34 mouse cellular contexts compared by ENCODE assay signal in genomic region chr7:25893159-25893558, GRCm38 (mm10). TPM values are rescaled to one million over a fixed set of nuclear protein-coding genes. Genes with fewer than 3 reads are reported as not detected.
"Had no signal": no experiment of that assay in that cellular context is flagged by ENCODE, and none has a peak within 500 bp of the region (broad histone marks: within the 10 kb centered on the region; RNA-seq: fewer than 3 reads in every experiment).

No protein-coding gene starts in this region.

- H3K4me3 ChIP-seq: gastrocnemius, adult 2 months; heart, embryonic 10.5 days; heart, embryonic 12.5 days; hindbrain, embryonic 10.5 days; hindbrain, embryonic 12.5 days; intestine, embryonic 15.5 days; layer of hippocampus, adult 2 months; left cerebral cortex, adult 2 months; limb, embryonic 10.5 days; limb, embryonic 12.5 days; liver, embryonic 12.5 days had no signal

- H3K27ac ChIP-seq: gastrocnemius, adult 2 months; heart, embryonic 10.5 days; hindbrain, embryonic 10.5 days; hindbrain, embryonic 12.5 days; hindbrain, embryonic 14.5 days; intestine, embryonic 15.5 days; layer of hippocampus, adult 2 months; left cerebral cortex, adult 2 months; limb, embryonic 10.5 days; limb, embryonic 12.5 days; liver, embryonic 12.5 days; liver, embryonic 14.5 days had no signal

- ATAC-seq: hindbrain, embryonic 16.5 days; inflammation-experienced regulatory T-cells, adult 6 months; intestine, embryonic 15.5 days; intestine, postnatal 0 days; liver, embryonic 12.5 days had no signal

- H3K4me1 ChIP-seq: heart, embryonic 10.5 days; heart, embryonic 12.5 days; hindbrain, embryonic 10.5 days; hindbrain, embryonic 12.5 days; intestine, embryonic 15.5 days; limb, embryonic 10.5 days; limb, embryonic 12.5 days; liver, embryonic 12.5 days had no signal

- H3K9me3 ChIP-seq: heart, embryonic 10.5 days; intestine, embryonic 15.5 days; limb, embryonic 10.5 days; limb, embryonic 12.5 days; liver, embryonic 12.5 days had no signal

- H3K9ac ChIP-seq: heart, embryonic 12.5 days; hindbrain, embryonic 12.5 days; hindbrain, embryonic 14.5 days; intestine, embryonic 15.5 days; limb, embryonic 12.5 days; liver, embryonic 12.5 days; liver, embryonic 14.5 days had no signal

- H3K36me3 ChIP-seq: heart, embryonic 10.5 days; heart, embryonic 12.5 days; hindbrain, embryonic 10.5 days; hindbrain, embryonic 12.5 days; intestine, embryonic 15.5 days; limb, embryonic 10.5 days; limb, embryonic 12.5 days; liver, embryonic 12.5 days had no signal

- DNase-seq: gastrocnemius, adult 2 months; gastrocnemius, postnatal 10 days; gastrocnemius, postnatal 25 days; heart, adult 18-20 months; heart, postnatal 10 days; heart, postnatal 4 days; kidney, adult 18-20 months; kidney, adult 8-10 months; kidney, postnatal 10 days; kidney, postnatal 25 days; kidney, postnatal 4 days had no signal

- H3K4me2 ChIP-seq: heart, embryonic 12.5 days; hindbrain, embryonic 12.5 days; hindbrain, embryonic 14.5 days; intestine, embryonic 15.5 days; limb, embryonic 12.5 days; liver, embryonic 12.5 days had no signal

- H3K27me3 ChIP-seq: heart, embryonic 12.5 days; hindbrain, embryonic 12.5 days; intestine, embryonic 15.5 days; limb, embryonic 12.5 days; liver, embryonic 12.5 days had no signal

RNA-seq across cellular contexts. Expression of gene Cyp2b10, which starts 4.3 kb away (rescaled TPM):
- total RNA-seq: gastrocnemius, adult 2 months; gastrocnemius, postnatal 10 days; gastrocnemius, postnatal 25 days; gastrocnemius, postnatal 4 days; granulocyte monocyte progenitor cell, adult 5-6 weeks; layer of hippocampus, postnatal 10 days had no signal
- polyA plus RNA-seq: heart, embryonic 10.5 days; heart, embryonic 12.5 days; heart, embryonic 14.5 days; heart, embryonic 16.5 days; hindbrain, embryonic 10.5 days; hindbrain, embryonic 12.5 days; hindbrain, embryonic 14.5 days; hindbrain, embryonic 16.5 days; inflammation-experienced regulatory T-cells, adult 6 months; intestine, embryonic 15.5 days; kidney, embryonic 14.5 days; kidney, embryonic 16.5 days; limb, embryonic 10.5 days; limb, embryonic 12.5 days; limb, embryonic 14.5 days had no signal
